Mouse (Mus musculus) limb, embryonic 15.5 days (tissue): ENCODE data around the gene Rcsd1. TPM values are rescaled to one million over a fixed set of nuclear protein-coding genes. Genes with fewer than 3 reads are reported as not detected.
A peak's percentile ranks its signal among the peaks of the same experiment; 100 is the strongest.

Source experiments
- ATAC-seq: fragments of 200-750 bp; cut with Nextera tagmentation; 2 replicates; pipeline ENCODE4 v1.8.0; 2017; ENCODE audit warnings: low read depth, moderate TSS enrichment; ENCODE audit not compliant: insufficient number of reproducible peaks, low FRiP score, low TSS enrichment
- H3K27ac ChIP-seq: fragments of 300-500 bp; sonication (generic); 2 replicates; pipeline ENCODE4 v1.5.1; 2015; ENCODE audit warnings: moderate library complexity, mild to moderate bottlenecking, inconsistent platforms
- H3K27me3 ChIP-seq: fragments of 300-500 bp; sonication (generic); 2 replicates; pipeline ENCODE4 v1.6.1; 2015; ENCODE audit warnings: inconsistent platforms
- H3K36me3 ChIP-seq: fragments of 300-500 bp; sonication (generic); 2 replicates; pipeline ENCODE4 v1.6.1; 2015; ENCODE audit warnings: inconsistent platforms
- H3K4me1 ChIP-seq: fragments of 300-500 bp; sonication (generic); 2 replicates; pipeline ENCODE4 v1.6.1; 2015; ENCODE audit warnings: inconsistent platforms
- H3K4me2 ChIP-seq: fragments of 300-500 bp; sonication (generic); 2 replicates; pipeline ENCODE4 v1.6.1; 2015; ENCODE audit warnings: mild to moderate bottlenecking, inconsistent platforms
- H3K4me3 ChIP-seq: fragments of 300-500 bp; sonication (generic); 2 replicates; pipeline ENCODE4 v1.5.1; 2015; ENCODE audit warnings: mild to moderate bottlenecking, inconsistent platforms
- H3K9ac ChIP-seq: fragments of 300-500 bp; sonication (generic); 2 replicates; pipeline ENCODE4 v1.6.1; 2015; ENCODE audit warnings: inconsistent platforms
- H3K9me3 ChIP-seq: fragments of 300-500 bp; sonication (generic); 2 replicates; pipeline ENCODE4 v1.6.1; 2016; ENCODE audit warnings: inconsistent platforms
- WGBS: fragments of 180-500 bp; shearing (Covaris S2); methylation state at CpG from one replicate; pipeline ENCODE4 v1.1.7; 2015; 5-methylcytosine and 5-hydroxymethylcytosine counted together
- polyA plus RNA-seq: library from polyadenylated mRNA; unstranded; fragments of >200 nt; fragmentation: Nextera tagmentation; extraction: Ambion mirVana; gene quantifications from 2 replicates; pipeline ENCODE4 v1.2.1, GENCODE M21; 2015

Rcsd1 gene
- polyA plus RNA-seq, 1 experiment from 2014 or later: 17.5 TPM

- Histone ChIP-seq H3K9ac (no peak overlapping the region), H3K36me3 (peaks cover 21% of the 10 kb centered on the region), H3K4me2 (no peak overlapping the region)
These were observed 96.8 kb downstream of the Rcsd1 start for GRCm38 (mm10) chr1:165612714-165613113.

DNA sequence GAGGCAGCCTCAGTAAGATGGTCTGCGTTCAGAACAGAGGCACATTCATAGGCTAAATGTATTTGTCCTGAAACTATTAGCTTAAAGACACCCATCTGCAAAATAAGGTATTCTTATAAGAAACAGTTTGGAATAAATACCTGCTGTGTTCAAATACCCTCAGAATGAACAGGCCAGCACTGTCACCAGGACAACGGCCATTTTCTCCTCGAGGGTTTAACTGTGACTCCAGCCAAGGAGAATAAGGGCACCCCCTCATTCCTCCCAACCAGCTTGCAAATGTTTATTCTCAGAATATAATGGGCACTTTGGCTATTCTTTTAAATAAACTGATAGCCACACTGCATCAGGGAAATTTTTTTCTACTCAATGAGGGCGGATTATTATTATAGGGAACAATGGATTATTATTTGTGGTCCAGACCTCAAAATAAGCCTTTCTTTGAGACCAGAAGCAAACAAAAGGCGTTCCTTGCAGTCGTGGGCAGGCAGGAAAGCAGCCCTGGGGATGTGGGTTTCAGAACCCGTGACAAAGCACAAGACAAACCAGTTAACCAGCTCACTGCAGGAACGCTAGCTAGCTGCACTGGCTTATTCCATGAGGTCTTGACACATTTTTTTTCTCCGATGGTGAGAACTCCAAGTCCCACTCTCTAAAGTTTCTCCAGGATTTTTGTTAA is 99.1 kb downstream of the Rcsd1 start:
- ATAC-seq: no peak
- H3K27ac ChIP-seq: 0 out of 2 replicates have a peak overlapping the region, but pooled peaks have one; percentile 47
- no peak overlapping the region for H3K9ac ChIP-seq
- H3K4me2 ChIP-seq: no peak overlapping the region
- no peak overlapping the region for H3K4me3 ChIP-seq
- peaks cover 32% of the 10 kb centered on the region for H3K36me3 ChIP-seq
- no peaks in the 10 kb centered on the region for H3K27me3 ChIP-seq
- WGBS: 58% methylated on average over 9 of the region's 9 CpGs
- no peaks in the 10 kb centered on the region for H3K9me3 ChIP-seq
- 0 out of 2 replicates have a peak, but pooled peaks cover 4% of the 10 kb centered on the region for H3K4me1 ChIP-seq

More at GRCm38 (mm10) chr1:165612714-165613113, 96.8 kb downstream of the Rcsd1 start:
- Histone ChIP-seq H3K27ac (no peak overlapping the region), H3K4me3 (no peak overlapping the region), H3K4me1 (peaks cover 15% of the 10 kb centered on the region), H3K9me3 (no peaks in the 10 kb centered on the region), H3K27me3 (no peaks in the 10 kb centered on the region)
- ATAC-seq: no peak
- 58% methylated on average over 5 of the region's 5 CpGs for WGBS

- no peak overlapping the region for H3K27ac ChIP-seq
- WGBS: 59% methylated on average over 7 of the region's 7 CpGs
These were observed 99.8 kb downstream of the Rcsd1 start for GRCm38 (mm10) chr1:165609495-165610320.

GRCm38 (mm10) chr1:165608904-165609303 is 100.7 kb downstream of the Rcsd1 start:
- H3K27ac ChIP-seq: no peak overlapping the region
- 62% methylated on average over 4 of the region's 4 CpGs for WGBS

More at GRCm38 (mm10) chr1:165609495-165610320, 99.8 kb downstream of the Rcsd1 start:
- Histone ChIP-seq H3K4me1 (0 out of 2 replicates have a peak, but pooled peaks cover 4% of the 10 kb centered on the region), H3K4me3 (no peak overlapping the region), H3K36me3 (peaks cover 32% of the 10 kb centered on the region), H3K9me3 (no peaks in the 10 kb centered on the region), H3K9ac (no peak overlapping the region), H3K27me3 (no peaks in the 10 kb centered on the region), H3K4me2 (no peak overlapping the region)
- no peak for ATAC-seq

GRCm38 (mm10) chr1:165605774-165606173 is 103.8 kb downstream of the Rcsd1 start:
- 79% methylated on average over 6 of the region's 6 CpGs for WGBS
- no peak for ATAC-seq

More at GRCm38 (mm10) chr1:165608904-165609303, 100.7 kb downstream of the Rcsd1 start:
- ATAC-seq: no peak
- 0 out of 2 replicates have a peak, but pooled peaks cover 4% of the 10 kb centered on the region for H3K4me1 ChIP-seq
- peaks cover 37% of the 10 kb centered on the region for H3K36me3 ChIP-seq
- H3K4me3 ChIP-seq: no peak overlapping the region
- H3K9me3 ChIP-seq: no peaks in the 10 kb centered on the region
- H3K4me2 ChIP-seq: no peak overlapping the region
- no peaks in the 10 kb centered on the region for H3K27me3 ChIP-seq
- no peak overlapping the region for H3K9ac ChIP-seq

GRCm38 (mm10) chr1:165605108-165605507 is 104.4 kb downstream of the Rcsd1 start:
- Histone ChIP-seq H3K9me3 (no peaks in the 10 kb centered on the region), H3K4me3 (no peak overlapping the region), H3K4me2 (no peak overlapping the region), H3K4me1 (no peaks in the 10 kb centered on the region), H3K27me3 (no peaks in the 10 kb centered on the region), H3K36me3 (peaks cover 63% of the 10 kb centered on the region), H3K27ac (no peak overlapping the region), H3K9ac (no peak overlapping the region)
- no peak for ATAC-seq
- WGBS: 80% methylated on average over 3 of the region's 3 CpGs

More at GRCm38 (mm10) chr1:165605774-165606173, 103.8 kb downstream of the Rcsd1 start:
- 0 out of 2 replicates have a peak, but pooled peaks cover 2% of the 10 kb centered on the region for H3K4me1 ChIP-seq
- no peaks in the 10 kb centered on the region for H3K27me3 ChIP-seq
- H3K9me3 ChIP-seq: no peaks in the 10 kb centered on the region
- no peak overlapping the region for H3K4me3 ChIP-seq
- no peak overlapping the region for H3K27ac ChIP-seq
- H3K9ac ChIP-seq: no peak overlapping the region
- peaks cover 62% of the 10 kb centered on the region for H3K36me3 ChIP-seq
- no peak overlapping the region for H3K4me2 ChIP-seq

- ATAC-seq: no peak
- Histone ChIP-seq H3K4me1 (no peaks in the 10 kb centered on the region), H3K9ac (no peak overlapping the region), H3K4me3 (no peak overlapping the region), H3K36me3 (peaks cover 68% of the 10 kb centered on the region), H3K27ac (no peak overlapping the region), H3K4me2 (no peak overlapping the region), H3K9me3 (no peaks in the 10 kb centered on the region), H3K27me3 (no peaks in the 10 kb centered on the region)
- 84% methylated on average over 8 of the region's 8 CpGs for WGBS
These were observed 105.4 kb downstream of the Rcsd1 start for GRCm38 (mm10) chr1:165604203-165604602.

- Histone ChIP-seq H3K36me3 (peaks cover 77% of the 10 kb centered on the region), H3K4me3 (no peak overlapping the region), H3K27me3 (no peaks in the 10 kb centered on the region), H3K9me3 (no peaks in the 10 kb centered on the region), H3K4me2 (no peak overlapping the region), H3K27ac (no peak overlapping the region), H3K4me1 (no peaks in the 10 kb centered on the region), H3K9ac (no peak overlapping the region)
- 89% methylated on average over 14 of the region's 14 CpGs for WGBS
- no peak for ATAC-seq
These were observed 106.3 kb downstream of the Rcsd1 start for GRCm38 (mm10) chr1:165603218-165603617.

- H3K9ac ChIP-seq: no peak overlapping the region
- H3K4me3 ChIP-seq: no peak overlapping the region
- H3K36me3 ChIP-seq: peaks cover 74% of the 10 kb centered on the region
- H3K9me3 ChIP-seq: no peaks in the 10 kb centered on the region
- ATAC-seq: no peak
- H3K27ac ChIP-seq: no peak overlapping the region
- no peaks in the 10 kb centered on the region for H3K4me1 ChIP-seq
- H3K4me2 ChIP-seq: no peak overlapping the region
- 80% methylated on average over 10 of the region's 10 CpGs for WGBS
- no peaks in the 10 kb centered on the region for H3K27me3 ChIP-seq
These were observed 107.7 kb downstream of the Rcsd1 start for GRCm38 (mm10) chr1:165601775-165602280.
